ENCODE assay signal across 9 mouse cellular contexts in genomic region chr7:29424690-29425089, GRCm38 (mm10).
DNase-seq lines count a peak whose midpoint lies in the region; TF ChIP-seq lines count a peak whose summit lies in the region.
"Had no signal": no experiment of that assay in that cellular context is flagged by ENCODE, and none has a peak within 500 bp of the region (broad histone marks: within the 10 kb centered on the region; RNA-seq: fewer than 3 reads in every experiment).

No protein-coding gene starts in this region.

- DNase-seq in urinary bladder, postnatal 14 days (ENCODE audit: low spot score): peak; percentile 61
- DNase-seq in urinary bladder, adult 2 months (ENCODE audit: low spot score): no peak
- DNase-seq in kidney, adult 18-20 months: peak; percentile 35
- peak; percentile 64 for DNase-seq in lung, adult 2 months
- no peak for DNase-seq in left cerebral cortex, postnatal 25 days (ENCODE audit: low spot score in 2 of 2)
- no peak for DNase-seq in frontal cortex, adult 2 months (ENCODE audit: extremely low spot score in 1 of 2, low spot score in 1 of 2)
- DNase-seq in frontal cortex, postnatal 10 days (ENCODE audit: low spot score in 2 of 2): no peak
- DNase-seq: thymus, postnatal 25 days had no signal

- WGBS in lung, adult 2 months: 11% methylated on average over 5 of the region's 5 CpGs

- no peak for TF ChIP-seq POLR2A in lung, adult 2 months (IDR thresholded peaks at IDR 0.05; ENCODE audit: borderline replicate concordance, extremely low read depth, low read depth, low read length)

- TF ChIP-seq CTCF in lung, adult 2 months (IDR thresholded peaks at IDR 0.05; ENCODE audit: insufficient read depth, low read length): 0 out of 2 replicates have a peak, but pooled peaks have one; percentile 28

- no peak overlapping the region for H3K4me3 ChIP-seq in lung, adult 2 months (replicated peaks; ENCODE audit: extremely low read depth, low read depth, low read length)
- H3K4me3 ChIP-seq: midbrain, embryonic 12.5 days had no signal

- intact Hi-C loops in left cerebral cortex, postnatal 25 days (cut with DNase I): no loop called here

- peaks cover 25% of the 10 kb centered on the region for H3K4me1 ChIP-seq in lung, adult 2 months (ENCODE audit: control insufficient read depth, insufficient read depth, low read length)

Comparison
In these comparisons a context has a peak if more than half of its experiments do, and no peak if none do; other contexts are left out.
1. DNase-seq: peak in urinary bladder, postnatal 14 days (single experiment), kidney, adult 18-20 months (single experiment) and lung, adult 2 months (single experiment); none in urinary bladder, adult 2 months (single experiment), left cerebral cortex, postnatal 25 days (0 of 2), frontal cortex, adult 2 months (0 of 2) and frontal cortex, postnatal 10 days (0 of 2).